18 mouse cellular contexts compared by ENCODE assay signal in the genomic region with DNA sequence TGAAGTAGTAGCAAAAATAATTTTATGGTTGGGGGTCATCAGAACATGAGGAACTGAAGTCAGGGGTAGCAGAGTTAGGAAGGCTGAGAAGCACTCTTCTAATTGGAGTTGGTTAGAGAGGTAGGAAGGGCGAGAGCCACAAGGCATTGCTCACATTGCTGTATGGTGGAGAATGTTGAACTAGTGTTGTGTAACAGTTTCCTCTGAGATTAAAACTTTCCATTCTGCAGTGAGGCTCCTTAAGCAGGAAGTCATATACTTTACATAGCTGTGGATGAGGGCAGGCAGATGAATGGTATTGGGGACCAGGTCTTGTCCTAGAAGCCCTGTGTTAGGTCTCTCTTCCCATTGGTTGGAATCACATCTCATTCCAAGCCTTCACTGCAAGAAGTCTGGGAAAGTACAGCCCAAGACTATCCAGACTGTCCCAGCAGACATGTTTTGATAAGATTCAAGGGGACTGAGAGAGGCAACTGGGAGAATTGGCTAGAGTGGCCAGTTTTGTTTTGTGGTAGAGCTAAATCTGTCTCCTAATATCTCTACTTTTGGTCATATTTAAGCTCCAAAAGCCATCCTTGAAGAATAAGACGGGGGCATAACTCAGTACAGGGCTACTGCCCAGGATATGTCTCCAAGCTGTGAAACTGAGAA.
DNase-seq lines count a peak whose midpoint lies in the region; ATAC-seq and TF ChIP-seq lines count a peak whose summit lies in the region.
"Had no signal": no experiment of that assay in that cellular context is flagged by ENCODE, and none has a peak within 500 bp of the region (broad histone marks: within the 10 kb centered on the region; RNA-seq: fewer than 3 reads in every experiment).

No protein-coding gene starts in this region.

- no peak overlapping the region for H3K4me3 ChIP-seq in forebrain, postnatal 0 days (ENCODE audit: low read depth, low read length)
- no peak overlapping the region for H3K4me3 ChIP-seq in forebrain, embryonic 11.5 days (ENCODE audit: low read depth, low read length)
- H3K4me3 ChIP-seq in liver, embryonic 12.5 days, result no peak overlapping the region
- H3K4me3 ChIP-seq in liver, embryonic 13.5 days (replicated peaks), result no peak overlapping the region
- no peak overlapping the region for H3K4me3 ChIP-seq in hindbrain, embryonic 16.5 days (ENCODE audit: low read length)
- no peak overlapping the region for H3K4me3 ChIP-seq in kidney, embryonic 16.5 days (ENCODE audit: low read length)
- H3K4me3 ChIP-seq: hindbrain, embryonic 10.5 days; limb, embryonic 12.5 days had no signal

- no peak overlapping the region for H3K27ac ChIP-seq in forebrain, postnatal 0 days (ENCODE audit: low read depth, low read length)
- H3K27ac ChIP-seq in forebrain, embryonic 11.5 days (ENCODE audit: low read depth, low read length), result no peak overlapping the region
- H3K27ac ChIP-seq in liver, embryonic 12.5 days, result no peak overlapping the region
- H3K27ac ChIP-seq in liver, embryonic 13.5 days, result peak overlapping the region; percentile 59
- no peak overlapping the region for H3K27ac ChIP-seq in hindbrain, embryonic 16.5 days (ENCODE audit: low read depth, low read length)
- H3K27ac ChIP-seq in kidney, embryonic 16.5 days (ENCODE audit: low read length), result no peak overlapping the region
- H3K27ac ChIP-seq: hindbrain, embryonic 10.5 days; limb, embryonic 12.5 days had no signal

- 91% methylated on average over 2 of the region's 2 CpGs for WGBS in forebrain, postnatal 0 days
- 89% methylated on average over 2 of the region's 2 CpGs for WGBS in forebrain, embryonic 11.5 days
- WGBS in liver, embryonic 12.5 days (ENCODE audit: insufficient replicate concordance), result 63% methylated on average over 2 of the region's 2 CpGs
- WGBS in liver, embryonic 13.5 days (ENCODE audit: insufficient replicate concordance), result 61% methylated on average over 2 of the region's 2 CpGs
- 86% methylated on average over 2 of the region's 2 CpGs for WGBS in hindbrain, embryonic 16.5 days
- 88% methylated on average over 2 of the region's 2 CpGs for WGBS in kidney, embryonic 16.5 days

- DNase-seq in forebrain, postnatal 0 days, result no peak
- DNase-seq in forebrain, embryonic 11.5 days (ENCODE audit: low spot score), result no peak
- DNase-seq in liver, result no peak
- no peak for DNase-seq in liver, embryonic 13.5 days
- DNase-seq: adrenal gland, adult 8-10 months; cerebellum, adult 11 months; cerebellum, postnatal 14 days; kidney, adult 2 months; kidney, postnatal 25 days had no signal

- no peaks in the 10 kb centered on the region for H3K27me3 ChIP-seq in forebrain, postnatal 0 days (ENCODE audit: insufficient read depth, low read length)
- H3K27me3 ChIP-seq in forebrain, embryonic 11.5 days (ENCODE audit: control insufficient read depth, insufficient read depth, low read length), result no peaks in the 10 kb centered on the region
- H3K27me3 ChIP-seq in liver, embryonic 12.5 days (replicated peaks), result no peaks in the 10 kb centered on the region
- no peaks in the 10 kb centered on the region for H3K27me3 ChIP-seq in liver, embryonic 13.5 days
- H3K27me3 ChIP-seq in hindbrain, embryonic 16.5 days (replicated peaks; ENCODE audit: control insufficient read depth, insufficient read depth, low read length), result no peaks in the 10 kb centered on the region
- no peaks in the 10 kb centered on the region for H3K27me3 ChIP-seq in kidney, embryonic 16.5 days (ENCODE audit: insufficient read depth, low read length)
- H3K27me3 ChIP-seq: CH12.LX; limb, embryonic 12.5 days; megakaryocyte, embryonic 14.5 days had no signal

- H3K9ac ChIP-seq in forebrain, postnatal 0 days, result no peak overlapping the region
- no peak overlapping the region for H3K9ac ChIP-seq in forebrain, embryonic 11.5 days (ENCODE audit: low read length)
- no peak overlapping the region for H3K9ac ChIP-seq in liver, embryonic 12.5 days
- no peak overlapping the region for H3K9ac ChIP-seq in liver, embryonic 13.5 days
- H3K9ac ChIP-seq in hindbrain, embryonic 16.5 days (ENCODE audit: low read depth, low read length), result no peak overlapping the region
- no peak overlapping the region for H3K9ac ChIP-seq in kidney, embryonic 16.5 days (replicated peaks; ENCODE audit: low read length)
- H3K9ac ChIP-seq: limb, embryonic 12.5 days had no signal

- H3K4me1 ChIP-seq in forebrain, postnatal 0 days (ENCODE audit: insufficient read depth), result 0 out of 2 replicates have a peak, but pooled peaks cover 6% of the 10 kb centered on the region
- H3K4me1 ChIP-seq in forebrain, embryonic 11.5 days (replicated peaks; ENCODE audit: control insufficient read depth, insufficient read depth, low read length), result no peaks in the 10 kb centered on the region
- no peaks in the 10 kb centered on the region; the same call in 1 of the 2 replicates for H3K4me1 ChIP-seq in liver, embryonic 12.5 days
- H3K4me1 ChIP-seq in liver, embryonic 13.5 days (replicated peaks), result peaks cover 20% of the 10 kb centered on the region; the same call in 1 of the 2 replicates
- H3K4me1 ChIP-seq in hindbrain, embryonic 16.5 days (ENCODE audit: control insufficient read depth, insufficient read depth, low read depth, low read length), result no peaks in the 10 kb centered on the region; the same call in 1 of the 2 replicates
- no peaks in the 10 kb centered on the region for H3K4me1 ChIP-seq in kidney, embryonic 16.5 days (ENCODE audit: insufficient read depth, low read length)

- H3K9me3 ChIP-seq in forebrain, postnatal 0 days (ENCODE audit: low read length), result no peaks in the 10 kb centered on the region
- H3K9me3 ChIP-seq in forebrain, embryonic 11.5 days (ENCODE audit: control insufficient read depth, low read length), result no peaks in the 10 kb centered on the region
- no peaks in the 10 kb centered on the region for H3K9me3 ChIP-seq in liver, embryonic 12.5 days (replicated peaks)
- H3K9me3 ChIP-seq in liver, embryonic 13.5 days (replicated peaks), result no peaks in the 10 kb centered on the region
- H3K9me3 ChIP-seq in hindbrain, embryonic 16.5 days (ENCODE audit: control insufficient read depth, low read length), result no peaks in the 10 kb centered on the region
- H3K9me3 ChIP-seq in kidney, embryonic 16.5 days (ENCODE audit: low read length), result no peaks in the 10 kb centered on the region
- H3K9me3 ChIP-seq: hindbrain, embryonic 10.5 days; limb, embryonic 12.5 days had no signal

- no peak for TF ChIP-seq CTCF in forebrain, postnatal 0 days (IDR thresholded peaks at IDR 0.05; ENCODE audit: low read depth)

- no peak overlapping the region for H3K4me2 ChIP-seq in forebrain, postnatal 0 days (ENCODE audit: low read depth)
- H3K4me2 ChIP-seq in forebrain, embryonic 11.5 days (ENCODE audit: low read depth, low read length, severe bottlenecking), result no peak overlapping the region
- no peak overlapping the region for H3K4me2 ChIP-seq in liver, embryonic 12.5 days
- H3K4me2 ChIP-seq in liver, embryonic 13.5 days, result no peak overlapping the region
- no peak overlapping the region for H3K4me2 ChIP-seq in hindbrain, embryonic 16.5 days (ENCODE audit: low read length)
- H3K4me2 ChIP-seq in kidney, embryonic 16.5 days (replicated peaks; ENCODE audit: low read depth, low read length), result no peak overlapping the region
- H3K4me2 ChIP-seq: limb, embryonic 12.5 days had no signal

- peak; percentile 58; the same call in 1 of the 2 replicates for ATAC-seq in forebrain, postnatal 0 days
- no peak for ATAC-seq in forebrain, embryonic 11.5 days (replicated peaks; ENCODE audit: low FRiP score)
- peak; percentile 47; the same call in 1 of the 2 replicates for ATAC-seq in liver, embryonic 12.5 days
- ATAC-seq in liver, embryonic 13.5 days (ENCODE audit: low read depth), result peak; percentile 49
- ATAC-seq in monocyte, adult 5-6 weeks (replicated peaks; ENCODE audit: insufficient number of reproducible peaks, low FRiP score, low TSS enrichment, poor library complexity, severe bottlenecking), result 0 out of 2 replicates have a peak, but pooled peaks have one; percentile 22
- ATAC-seq in hindbrain, embryonic 16.5 days, result no peak
- no peak for ATAC-seq in kidney, embryonic 16.5 days (ENCODE audit: low FRiP score, low TSS enrichment)
- ATAC-seq: forebrain, embryonic 14.5 days had no signal

- H3K36me3 ChIP-seq in forebrain, postnatal 0 days (ENCODE audit: insufficient read depth), result no peaks in the 10 kb centered on the region
- H3K36me3 ChIP-seq in forebrain, embryonic 11.5 days (ENCODE audit: control insufficient read depth, insufficient read depth, low read length), result no peaks in the 10 kb centered on the region
- no peaks in the 10 kb centered on the region for H3K36me3 ChIP-seq in liver, embryonic 12.5 days
- no peaks in the 10 kb centered on the region for H3K36me3 ChIP-seq in liver, embryonic 13.5 days
- H3K36me3 ChIP-seq in hindbrain, embryonic 16.5 days (ENCODE audit: control insufficient read depth, insufficient read depth, low read length), result no peaks in the 10 kb centered on the region
- no peaks in the 10 kb centered on the region for H3K36me3 ChIP-seq in kidney, embryonic 16.5 days (ENCODE audit: insufficient read depth, low read length)
- H3K36me3 ChIP-seq: hindbrain, embryonic 10.5 days; limb, embryonic 12.5 days had no signal

Comparison
In these comparisons a context has a peak if more than half of its experiments do, and no peak if none do; other contexts are left out.
1. ATAC-seq: peak in forebrain, postnatal 0 days (single experiment), liver, embryonic 12.5 days (single experiment), liver, embryonic 13.5 days (single experiment) and monocyte, adult 5-6 weeks (single experiment); none in forebrain, embryonic 11.5 days (single experiment), hindbrain, embryonic 16.5 days (single experiment) and kidney, embryonic 16.5 days (single experiment).